Mouse (Mus musculus) kidney, adult 2 months (tissue): ENCODE measurements around the gene Sox9.

Experiments
- CTCF ChIP-seq: fragments of 200-500 bp; conservative IDR thresholded peaks from 2 replicates; pipeline ENCODE4 v1.5.1; 2011; ENCODE audit warnings: low read depth, mild to moderate bottlenecking, control low read depth, low read length, moderate library complexity, mixed read lengths; ENCODE audit not compliant: insufficient read depth, insufficient read length
- POLR2A ChIP-seq: fragments of 200-500 bp; IDR thresholded peaks from one replicate; pipeline ENCODE4 v1.6.1; 2011; ENCODE audit warnings: low read depth, low read length, control low read depth

- TF ChIP-seq POLR2A: no peak
- TF ChIP-seq CTCF: no peak
Observed at GRCm38 (mm10) chr11:112758056-112758455, 24.0 kb upstream of the Sox9 start.
